Mouse (Mus musculus): ENCODE data around the gene Ptpn13. TPM values are rescaled to one million over a fixed set of nuclear protein-coding genes. Genes with fewer than 3 reads are reported as not detected.

Ptpn13 gene
- polyA plus RNA-seq, 1 experiment, result 7.6 TPM

- 79% methylated on average over 11 of the region's 11 CpGs for WGBS
- no peak for TF ChIP-seq CTCF (IDR thresholded peaks at IDR 0.05; ENCODE audit: borderline replicate concordance, control insufficient read depth, extremely low read depth, insufficient read depth, low read length, poor library complexity)
- no peak for TF ChIP-seq POLR2A (IDR thresholded peaks at IDR 0.05; ENCODE audit: control insufficient read depth, extremely low read depth, insufficient read depth, low read length, poor library complexity)
These were observed 15.7 kb downstream of the Ptpn13 start for GRCm38 (mm10) chr5:103440418-103441276.

GRCm38 (mm10) chr5:103441706-103442105, 16.7 kb downstream of the Ptpn13 start:
- no peaks in the 10 kb centered on the region for H3K36me3 ChIP-seq (ENCODE audit: control insufficient read depth, insufficient read depth, low read length)
- TF ChIP-seq POLR2A (IDR thresholded peaks at IDR 0.05; ENCODE audit: control insufficient read depth, extremely low read depth, insufficient read depth, low read length, poor library complexity) (no peak), CTCF (IDR thresholded peaks at IDR 0.05; ENCODE audit: borderline replicate concordance, control insufficient read depth, extremely low read depth, insufficient read depth, low read length, poor library complexity) (no peak)
- DNase-seq, result no peak
- WGBS, result 92% methylated on average over 4 of the region's 4 CpGs
- no peak overlapping the region for H3K27ac ChIP-seq (ENCODE audit: control insufficient read depth, insufficient read depth, low read length)
- no peaks in the 10 kb centered on the region for H3K4me1 ChIP-seq (replicated peaks; ENCODE audit: control insufficient read depth, insufficient read depth, low read length)
- H3K4me3 ChIP-seq (ENCODE audit: control insufficient read depth, insufficient read depth, low read length), result no peak overlapping the region
- no peaks in the 10 kb centered on the region for H3K27me3 ChIP-seq (ENCODE audit: control insufficient read depth, insufficient read depth, low read length)

More at GRCm38 (mm10) chr5:103440418-103441276, 15.7 kb downstream of the Ptpn13 start:
- no peak overlapping the region for H3K4me3 ChIP-seq (ENCODE audit: control insufficient read depth, insufficient read depth, low read length)
- no peaks in the 10 kb centered on the region for H3K27me3 ChIP-seq (ENCODE audit: control insufficient read depth, insufficient read depth, low read length)
- H3K4me1 ChIP-seq (replicated peaks; ENCODE audit: control insufficient read depth, insufficient read depth, low read length), result no peaks in the 10 kb centered on the region
- no peak overlapping the region for H3K27ac ChIP-seq (ENCODE audit: control insufficient read depth, insufficient read depth, low read length)
- DNase-seq, result no peak
- H3K36me3 ChIP-seq (ENCODE audit: control insufficient read depth, insufficient read depth, low read length), result no peaks in the 10 kb centered on the region

GRCm38 (mm10) chr5:103442269-103442688, 17.3 kb downstream of the Ptpn13 start:
- 79% methylated on average over 4 of the region's 4 CpGs for WGBS
- Histone ChIP-seq H3K27me3 (ENCODE audit: control insufficient read depth, insufficient read depth, low read length) (no peaks in the 10 kb centered on the region), H3K36me3 (ENCODE audit: control insufficient read depth, insufficient read depth, low read length) (no peaks in the 10 kb centered on the region), H3K4me1 (replicated peaks; ENCODE audit: control insufficient read depth, insufficient read depth, low read length) (no peaks in the 10 kb centered on the region), H3K4me3 (ENCODE audit: control insufficient read depth, insufficient read depth, low read length) (no peak overlapping the region), H3K27ac (ENCODE audit: control insufficient read depth, insufficient read depth, low read length) (no peak overlapping the region)
- DNase-seq, result no peak
- TF ChIP-seq CTCF (IDR thresholded peaks at IDR 0.05; ENCODE audit: borderline replicate concordance, control insufficient read depth, extremely low read depth, insufficient read depth, low read length, poor library complexity) (no peak), POLR2A (IDR thresholded peaks at IDR 0.05; ENCODE audit: control insufficient read depth, extremely low read depth, insufficient read depth, low read length, poor library complexity) (no peak)

GRCm38 (mm10) chr5:103442921-103443320, 17.9 kb downstream of the Ptpn13 start:
- Histone ChIP-seq H3K4me1 (replicated peaks; ENCODE audit: control insufficient read depth, insufficient read depth, low read length) (no peaks in the 10 kb centered on the region), H3K4me3 (ENCODE audit: control insufficient read depth, insufficient read depth, low read length) (no peak overlapping the region), H3K27me3 (ENCODE audit: control insufficient read depth, insufficient read depth, low read length) (no peaks in the 10 kb centered on the region), H3K36me3 (ENCODE audit: control insufficient read depth, insufficient read depth, low read length) (no peaks in the 10 kb centered on the region), H3K27ac (ENCODE audit: control insufficient read depth, insufficient read depth, low read length) (no peak overlapping the region)
- 87% methylated on average over 7 of the region's 7 CpGs for WGBS
- DNase-seq, result no peak
- TF ChIP-seq POLR2A (IDR thresholded peaks at IDR 0.05; ENCODE audit: control insufficient read depth, extremely low read depth, insufficient read depth, low read length, poor library complexity) (no peak), CTCF (IDR thresholded peaks at IDR 0.05; ENCODE audit: borderline replicate concordance, control insufficient read depth, extremely low read depth, insufficient read depth, low read length, poor library complexity) (no peak)

- DNase-seq, result no peak
- TF ChIP-seq POLR2A (IDR thresholded peaks at IDR 0.05; ENCODE audit: control insufficient read depth, extremely low read depth, insufficient read depth, low read length, poor library complexity) (no peak), CTCF (IDR thresholded peaks at IDR 0.05; ENCODE audit: borderline replicate concordance, control insufficient read depth, extremely low read depth, insufficient read depth, low read length, poor library complexity) (no peak)
- no peaks in the 10 kb centered on the region for H3K4me1 ChIP-seq (replicated peaks; ENCODE audit: control insufficient read depth, insufficient read depth, low read length)
- no peaks in the 10 kb centered on the region for H3K27me3 ChIP-seq (ENCODE audit: control insufficient read depth, insufficient read depth, low read length)
- WGBS, result 93% methylated on average over 7 of the region's 7 CpGs
- H3K4me3 ChIP-seq (ENCODE audit: control insufficient read depth, insufficient read depth, low read length), result no peak overlapping the region
- H3K27ac ChIP-seq (ENCODE audit: control insufficient read depth, insufficient read depth, low read length), result no peak overlapping the region
- no peaks in the 10 kb centered on the region for H3K36me3 ChIP-seq (ENCODE audit: control insufficient read depth, insufficient read depth, low read length)
These were observed 20.4 kb downstream of the Ptpn13 start for GRCm38 (mm10) chr5:103445383-103445782.

- Histone ChIP-seq H3K4me3 (ENCODE audit: control insufficient read depth, insufficient read depth, low read length) (no peak overlapping the region), H3K27ac (ENCODE audit: control insufficient read depth, insufficient read depth, low read length) (no peak overlapping the region), H3K4me1 (replicated peaks; ENCODE audit: control insufficient read depth, insufficient read depth, low read length) (no peaks in the 10 kb centered on the region), H3K36me3 (ENCODE audit: control insufficient read depth, insufficient read depth, low read length) (no peaks in the 10 kb centered on the region), H3K27me3 (ENCODE audit: control insufficient read depth, insufficient read depth, low read length) (no peaks in the 10 kb centered on the region)
- DNase-seq, result no peak
- 94% methylated on average over 17 of the region's 17 CpGs for WGBS
- TF ChIP-seq POLR2A (IDR thresholded peaks at IDR 0.05; ENCODE audit: control insufficient read depth, extremely low read depth, insufficient read depth, low read length, poor library complexity) (no peak), CTCF (IDR thresholded peaks at IDR 0.05; ENCODE audit: borderline replicate concordance, control insufficient read depth, extremely low read depth, insufficient read depth, low read length, poor library complexity) (no peak)
These were observed 22.9 kb downstream of the Ptpn13 start for GRCm38 (mm10) chr5:103447806-103448416.

All from thymus, adult 2 months (tissue).